Mouse (Mus musculus) heart, adult 9 months (tissue): ENCODE results near the gene Nexn.
"Not testable (repeated sequence)": the region's sequence is repeated elsewhere in the genome, so short reads cannot be mapped to it uniquely, and the experiment has no call there.

Experiments
- DNase-seq, 2 experiments: peaks; one replicate each; pipeline ENCODE4 v3.0.0; 2022; ENCODE audit warnings: low spot score in 2 of 2

Gene Nexn

DNA sequence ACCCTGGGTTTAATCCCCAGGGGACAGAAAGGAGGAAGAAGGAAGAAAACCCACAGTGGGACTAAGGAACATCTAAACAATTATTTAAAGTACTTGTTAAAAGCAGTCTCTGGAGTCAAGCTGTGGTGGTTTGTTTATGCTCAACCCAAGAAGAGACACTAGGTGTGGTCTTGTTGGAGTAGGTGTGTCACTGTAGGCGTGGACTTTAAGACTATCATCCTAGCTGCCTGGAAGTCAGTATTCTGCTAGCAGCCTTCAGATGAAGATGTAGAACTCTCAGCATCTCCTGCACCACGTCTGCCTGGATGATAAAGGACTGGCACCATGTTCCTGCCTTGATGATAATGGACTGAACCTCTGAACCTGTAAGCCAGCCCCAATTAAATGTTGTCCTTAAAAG lies 68.9 kb downstream of the Nexn start:
- DNase-seq, result not testable (repeated sequence)

GRCm38 (mm10) chr3:152193635-152194097 lies 72.5 kb downstream of the Nexn start:
- DNase-seq, result peak; percentile 94

- no peak for DNase-seq
Observed at GRCm38 (mm10) chr3:152193177-152193576, 73.0 kb downstream of the Nexn start.

GRCm38 (mm10) chr3:152192238-152192931 lies 73.8 kb downstream of the Nexn start:
- peak in 1 of 2 experiments; percentile 24 for DNase-seq

GRCm38 (mm10) chr3:152191791-152192237 lies 74.3 kb downstream of the Nexn start:
- DNase-seq, result peak; percentile 58 to 61

DNA sequence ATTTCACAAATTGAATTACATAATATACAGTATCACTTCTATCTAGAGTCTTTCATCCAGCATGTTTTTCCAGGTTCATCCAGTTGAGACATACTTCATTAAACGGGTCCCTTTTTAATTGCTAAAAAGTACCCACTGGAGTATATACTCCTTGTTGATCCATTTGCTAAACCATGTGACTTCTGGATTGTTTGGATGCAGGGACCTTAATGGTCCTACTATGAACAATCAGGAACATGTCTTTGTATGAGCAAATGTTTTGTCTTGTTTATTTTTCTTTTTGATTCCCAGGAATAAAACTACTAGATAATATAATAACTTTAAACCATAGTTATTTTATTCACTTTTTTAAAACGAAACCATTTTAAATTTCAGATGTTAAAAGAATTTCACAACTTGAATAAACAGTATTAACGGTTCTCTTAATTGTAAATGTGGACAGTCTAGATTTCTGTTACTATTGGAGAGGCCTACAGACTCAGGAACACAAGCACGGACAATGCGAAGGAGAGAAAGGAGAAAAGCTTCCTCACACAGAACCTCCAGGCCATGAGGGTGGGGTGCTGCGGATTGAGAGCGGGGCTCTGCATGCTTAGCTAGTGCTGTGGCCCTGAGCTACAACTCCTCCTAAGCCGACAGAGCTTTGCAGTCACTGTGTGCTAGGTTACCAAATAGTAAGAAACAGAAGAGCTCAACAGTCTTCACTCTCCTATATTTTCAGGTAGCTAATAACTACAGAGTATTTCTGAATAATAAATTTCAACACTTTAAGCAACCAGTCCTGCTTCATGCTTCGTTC lies 75.3 kb downstream of the Nexn start:
- no peak for DNase-seq

GRCm38 (mm10) chr3:152189306-152189705 lies 76.8 kb downstream of the Nexn start:
- DNase-seq, result no peak
